Mouse (Mus musculus) B cell, adult (primary cell): ENCODE data around the gene Smim23. TPM values are rescaled to one million over a fixed set of nuclear protein-coding genes. Genes with fewer than 3 reads are reported as not detected.

Experiments used
- total RNA-seq: library from RNA; stranded (reverse); gene quantifications from 4 replicates; pipeline ENCODE4 v1.2.4, GENCODE M21; 2023; ENCODE audit not compliant: inconsistent age

Gene Smim23
- total RNA-seq: not detected in 4 replicates

DNA sequence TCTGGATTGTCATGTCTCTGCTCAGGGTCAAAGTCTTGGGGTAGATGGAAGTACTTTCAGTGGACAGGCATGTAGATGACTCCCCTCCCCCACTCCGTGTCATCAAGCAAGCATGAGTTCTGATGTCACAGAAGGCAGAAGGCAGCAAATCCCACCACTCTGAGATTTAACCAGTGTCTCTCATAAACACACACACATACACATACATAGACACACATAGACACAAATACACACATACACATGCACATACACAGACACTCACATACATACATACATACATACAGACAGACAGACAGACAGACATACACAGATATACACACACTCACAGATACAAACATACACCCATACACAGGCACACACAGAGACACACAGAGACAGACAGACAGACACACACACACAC, at the start of gene Smim23:
Gene Smim23 (minus strand): TSS at position 101 of the 400 bp plus-strand sequence.

Other genes with a start within 250 kb of the Smim23 start
- gene Fbxw11, start 181.9 kb downstream of the Smim23 start, total RNA-seq: 50.0 to 65.8 TPM (median 58.2 TPM) in 4 replicates